Mouse (Mus musculus): ENCODE data around the gene Snd1. TPM values are rescaled to one million over a fixed set of nuclear protein-coding genes. Genes with fewer than 3 reads are reported as not detected.

The Snd1 gene
- polyA plus RNA-seq, 1 experiment from 2014 or later = 80.1 TPM

- ATAC-seq = peak; percentile 27; the same call in 1 of the 2 replicates
- H3K9me3 ChIP-seq (replicated peaks) = no peaks in the 10 kb centered on the region
Observed at GRCm38 (mm10) chr6:28783953-28784352, 309.0 kb downstream of the Snd1 start.

GRCm38 (mm10) chr6:28785770-28786169 lies 310.8 kb downstream of the Snd1 start:
- no peak for ATAC-seq
- no peaks in the 10 kb centered on the region for H3K36me3 ChIP-seq (ENCODE audit: poor library complexity, severe bottlenecking)
- WGBS = 92% methylated on average over 8 of the region's 8 CpGs
- H3K4me1 ChIP-seq = peaks cover 34% of the 10 kb centered on the region
- H3K4me3 ChIP-seq = no peak overlapping the region
- H3K27ac ChIP-seq = no peak overlapping the region
- H3K27me3 ChIP-seq = no peaks in the 10 kb centered on the region
- no peak overlapping the region for H3K9ac ChIP-seq
- H3K9me3 ChIP-seq (replicated peaks) = no peaks in the 10 kb centered on the region
- H3K4me2 ChIP-seq = no peak overlapping the region

More at GRCm38 (mm10) chr6:28783953-28784352, 309.0 kb downstream of the Snd1 start:
- Histone ChIP-seq H3K36me3 (ENCODE audit: poor library complexity, severe bottlenecking) (no peaks in the 10 kb centered on the region), H3K4me3 (no peak overlapping the region), H3K9ac (no peak overlapping the region), H3K4me1 (peaks cover 28% of the 10 kb centered on the region), H3K4me2 (no peak overlapping the region), H3K27me3 (no peaks in the 10 kb centered on the region), H3K27ac (peak overlapping the region; percentile 19; the same call in 1 of the 2 replicates)
- WGBS = 20% methylated on average over 5 of the region's 5 CpGs

GRCm38 (mm10) chr6:28787133-28787532 lies 312.2 kb downstream of the Snd1 start:
- no peak overlapping the region for H3K4me2 ChIP-seq
- peaks cover 41% of the 10 kb centered on the region for H3K4me1 ChIP-seq
- H3K27me3 ChIP-seq = no peaks in the 10 kb centered on the region
- H3K27ac ChIP-seq = no peak overlapping the region
- WGBS = 61% methylated on average over 6 of the region's 6 CpGs
- no peak for ATAC-seq
- H3K9ac ChIP-seq = no peak overlapping the region
- H3K4me3 ChIP-seq = no peak overlapping the region
- no peaks in the 10 kb centered on the region for H3K36me3 ChIP-seq (ENCODE audit: poor library complexity, severe bottlenecking)
- H3K9me3 ChIP-seq (replicated peaks) = no peaks in the 10 kb centered on the region

- 66% methylated on average over 4 of the region's 4 CpGs for WGBS
- Histone ChIP-seq H3K4me1 (peaks cover 20% of the 10 kb centered on the region; the same call in 1 of the 2 replicates), H3K4me3 (no peak overlapping the region), H3K9me3 (replicated peaks) (no peaks in the 10 kb centered on the region), H3K27me3 (no peaks in the 10 kb centered on the region), H3K9ac (no peak overlapping the region), H3K36me3 (ENCODE audit: poor library complexity, severe bottlenecking) (no peaks in the 10 kb centered on the region), H3K27ac (no peak overlapping the region), H3K4me2 (no peak overlapping the region)
- ATAC-seq = no peak
Observed at GRCm38 (mm10) chr6:28789685-28790084, 314.7 kb downstream of the Snd1 start.

- Histone ChIP-seq H3K4me3 (no peak overlapping the region), H3K4me1 (peaks cover 32% of the 10 kb centered on the region), H3K4me2 (no peak overlapping the region), H3K9me3 (replicated peaks) (no peaks in the 10 kb centered on the region), H3K27me3 (no peaks in the 10 kb centered on the region), H3K27ac (no peak overlapping the region), H3K36me3 (ENCODE audit: poor library complexity, severe bottlenecking) (no peaks in the 10 kb centered on the region), H3K9ac (no peak overlapping the region)
- no peak for ATAC-seq
- 24% methylated on average over 3 of the region's 3 CpGs for WGBS
Observed at GRCm38 (mm10) chr6:28791183-28791582, 316.2 kb downstream of the Snd1 start.

- WGBS = 94% methylated on average over 3 of the region's 3 CpGs
Observed at GRCm38 (mm10) chr6:28791809-28792208, 316.9 kb downstream of the Snd1 start.

GRCm38 (mm10) chr6:28795380-28795779 lies 320.4 kb downstream of the Snd1 start:
- no peak overlapping the region for H3K4me3 ChIP-seq
- no peaks in the 10 kb centered on the region for H3K27me3 ChIP-seq
- H3K27ac ChIP-seq = 0 out of 2 replicates have a peak overlapping the region, but pooled peaks have one; percentile 3
- H3K9me3 ChIP-seq (replicated peaks) = no peaks in the 10 kb centered on the region
- 10% methylated on average over 9 of the region's 9 CpGs for WGBS
- H3K4me1 ChIP-seq = peaks cover 26% of the 10 kb centered on the region
- H3K4me2 ChIP-seq = 0 out of 2 replicates have a peak overlapping the region, but pooled peaks have one; percentile 10
- no peaks in the 10 kb centered on the region for H3K36me3 ChIP-seq (ENCODE audit: poor library complexity, severe bottlenecking)
- H3K9ac ChIP-seq = 0 out of 2 replicates have a peak overlapping the region, but pooled peaks have one; percentile 6
- peak; percentile 76 for ATAC-seq

More at GRCm38 (mm10) chr6:28791809-28792208, 316.9 kb downstream of the Snd1 start:
- Histone ChIP-seq H3K9me3 (replicated peaks) (no peaks in the 10 kb centered on the region), H3K4me2 (no peak overlapping the region), H3K9ac (no peak overlapping the region), H3K27me3 (no peaks in the 10 kb centered on the region), H3K4me3 (no peak overlapping the region), H3K27ac (no peak overlapping the region), H3K4me1 (peaks cover 36% of the 10 kb centered on the region), H3K36me3 (ENCODE audit: poor library complexity, severe bottlenecking) (no peaks in the 10 kb centered on the region)
- no peak for ATAC-seq

GRCm38 (mm10) chr6:28795792-28796515 lies 321.0 kb downstream of the Snd1 start:
- ATAC-seq = peak; percentile 29; the same call in 1 of the 2 replicates
- WGBS = 68% methylated on average over 16 of the region's 16 CpGs

GRCm38 (mm10) chr6:28799818-28800217 lies 324.9 kb downstream of the Snd1 start:
- no peaks in the 10 kb centered on the region for H3K27me3 ChIP-seq
- H3K27ac ChIP-seq = no peak overlapping the region
- no peak for ATAC-seq
- no peak overlapping the region for H3K4me3 ChIP-seq
- peaks cover 1% of the 10 kb centered on the region; the same call in 1 of the 2 replicates for H3K36me3 ChIP-seq (ENCODE audit: poor library complexity, severe bottlenecking)
- H3K4me1 ChIP-seq = peaks cover 16% of the 10 kb centered on the region
- no peaks in the 10 kb centered on the region for H3K9me3 ChIP-seq (replicated peaks)
- H3K9ac ChIP-seq = no peak overlapping the region
- WGBS = 96% methylated on average over 2 of the region's 2 CpGs
- H3K4me2 ChIP-seq = no peak overlapping the region

More at GRCm38 (mm10) chr6:28795792-28796515, 321.0 kb downstream of the Snd1 start:
- peaks cover 23% of the 10 kb centered on the region for H3K4me1 ChIP-seq
- H3K27me3 ChIP-seq = no peaks in the 10 kb centered on the region
- H3K27ac ChIP-seq = 0 out of 2 replicates have a peak overlapping the region, but pooled peaks have one; percentile 3
- no peak overlapping the region for H3K4me3 ChIP-seq
- H3K4me2 ChIP-seq = no peak overlapping the region
- no peaks in the 10 kb centered on the region for H3K9me3 ChIP-seq (replicated peaks)
- 0 out of 2 replicates have a peak overlapping the region, but pooled peaks have one; percentile 6 for H3K9ac ChIP-seq
- H3K36me3 ChIP-seq (ENCODE audit: poor library complexity, severe bottlenecking) = no peaks in the 10 kb centered on the region

GRCm38 (mm10) chr6:28800976-28801375 lies 326.0 kb downstream of the Snd1 start:
- ATAC-seq = peak; percentile 78; the same call in 1 of the 2 replicates

GRCm38 (mm10) chr6:28803678-28804279 lies 328.8 kb downstream of the Snd1 start:
- H3K9me3 ChIP-seq (replicated peaks) = no peaks in the 10 kb centered on the region
- no peak overlapping the region for H3K4me3 ChIP-seq
- no peak overlapping the region for H3K4me2 ChIP-seq
- peaks cover 3% of the 10 kb centered on the region; the same call in 1 of the 2 replicates for H3K36me3 ChIP-seq (ENCODE audit: poor library complexity, severe bottlenecking)
- no peak overlapping the region for H3K27ac ChIP-seq
- no peaks in the 10 kb centered on the region for H3K4me1 ChIP-seq
- no peak overlapping the region for H3K9ac ChIP-seq
- WGBS = 90% methylated on average over 6 of the region's 6 CpGs
- no peak for ATAC-seq
- H3K27me3 ChIP-seq = no peaks in the 10 kb centered on the region

More at GRCm38 (mm10) chr6:28800976-28801375, 326.0 kb downstream of the Snd1 start:
- Histone ChIP-seq H3K4me3 (no peak overlapping the region), H3K4me2 (no peak overlapping the region), H3K27me3 (no peaks in the 10 kb centered on the region), H3K36me3 (ENCODE audit: poor library complexity, severe bottlenecking) (peaks cover 3% of the 10 kb centered on the region; the same call in 1 of the 2 replicates), H3K9ac (no peak overlapping the region), H3K9me3 (replicated peaks) (no peaks in the 10 kb centered on the region), H3K27ac (no peak overlapping the region), H3K4me1 (peaks cover 5% of the 10 kb centered on the region)
- 87% methylated on average over 3 of the region's 3 CpGs for whole genome bisulfite sequencing

- Histone ChIP-seq H3K27ac (no peak overlapping the region), H3K9ac (no peak overlapping the region), H3K9me3 (replicated peaks) (no peaks in the 10 kb centered on the region), H3K4me2 (no peak overlapping the region), H3K27me3 (no peaks in the 10 kb centered on the region), H3K4me3 (no peak overlapping the region), H3K4me1 (no peaks in the 10 kb centered on the region), H3K36me3 (ENCODE audit: poor library complexity, severe bottlenecking) (peaks cover 3% of the 10 kb centered on the region; the same call in 1 of the 2 replicates)
- 91% methylated on average over 5 of the region's 5 CpGs for WGBS
- ATAC-seq = no peak
Observed at GRCm38 (mm10) chr6:28804751-28805150, 329.8 kb downstream of the Snd1 start.
